Mouse (Mus musculus) kidney, embryonic 14.5 days (tissue): ENCODE measurements around the gene Mfsd12. TPM values are rescaled to one million over a fixed set of nuclear protein-coding genes. Genes with fewer than 3 reads are reported as not detected.

ENCODE experiments used
- ATAC-seq: fragments of 200-750 bp; cut with Nextera tagmentation; 2 replicates; pipeline ENCODE4 v1.8.0; 2017; ENCODE audit warnings: moderate number of reproducible peaks, mild to moderate bottlenecking, moderate TSS enrichment, moderate library complexity; ENCODE audit not compliant: low FRiP score, low TSS enrichment
- H3K27ac ChIP-seq: fragments of 300-500 bp; sonication (generic); 2 replicates; pipeline ENCODE4 v1.5.1; 2014; ENCODE audit warnings: low read depth, mild to moderate bottlenecking, low read length, moderate library complexity, mixed read lengths
- H3K27me3 ChIP-seq: fragments of 300-500 bp; sonication (generic); 2 replicates; pipeline ENCODE4 v1.6.1; 2014; ENCODE audit warnings: mild to moderate bottlenecking, low read length; ENCODE audit not compliant: control insufficient read depth, insufficient read depth
- H3K36me3 ChIP-seq: fragments of 300-500 bp; sonication (generic); 2 replicates; pipeline ENCODE4 v1.6.1; 2014; ENCODE audit warnings: low read length, mixed read lengths; ENCODE audit not compliant: control insufficient read depth, insufficient read depth
- H3K4me1 ChIP-seq: fragments of 300-500 bp; sonication (generic); 2 replicates; pipeline ENCODE4 v1.6.1; 2014; ENCODE audit warnings: low read length, mixed read lengths; ENCODE audit not compliant: control insufficient read depth, insufficient read depth
- H3K4me2 ChIP-seq: fragments of 300-500 bp; sonication (generic); replicated peaks from 2 replicates; pipeline ENCODE4 v1.6.1; 2014; ENCODE audit warnings: low read depth, mild to moderate bottlenecking, low read length
- H3K4me3 ChIP-seq: fragments of 300-500 bp; sonication (generic); 2 replicates; pipeline ENCODE4 v1.5.1; 2014; ENCODE audit warnings: mild to moderate bottlenecking, low read length
- H3K9ac ChIP-seq: fragments of 300-500 bp; sonication (generic); 2 replicates; pipeline ENCODE4 v1.6.1; 2014; ENCODE audit warnings: low read depth, mild to moderate bottlenecking, low read length, moderate library complexity
- H3K9me3 ChIP-seq: fragments of 300-500 bp; sonication (generic); 2 replicates; pipeline ENCODE4 v1.6.1; 2016; ENCODE audit warnings: low read length; ENCODE audit not compliant: control insufficient read depth
- WGBS: fragments of 180-500 bp; shearing (Covaris S2); extraction: QIAGEN DNeasy Blood & Tissue Kit; methylation state at CpG from one replicate; pipeline ENCODE4 v1.1.7; 2014; 5-methylcytosine and 5-hydroxymethylcytosine counted together
- polyA plus RNA-seq: library from polyadenylated mRNA; unstranded; fragments of >200 nt; fragmentation: Nextera tagmentation; extraction: Ambion mirVana; gene quantifications from 2 replicates; pipeline ENCODE4 v1.2.1, GENCODE M21; 2014

Gene Mfsd12
- polyA plus RNA-seq, 1 experiment from 2014 or later: 4.1 TPM

- 94% methylated on average over 6 of the region's 6 CpGs for WGBS
- H3K9me3 ChIP-seq: no peaks in the 10 kb centered on the region
- no peak overlapping the region for H3K4me2 ChIP-seq
- peaks cover 12% of the 10 kb centered on the region for H3K4me1 ChIP-seq
- H3K9ac ChIP-seq: no peak overlapping the region
- ATAC-seq: no peak
- no peak overlapping the region for H3K4me3 ChIP-seq
- peaks cover 8% of the 10 kb centered on the region; the same call in 1 of the 2 replicates for H3K36me3 ChIP-seq
- H3K27me3 ChIP-seq: no peaks in the 10 kb centered on the region
- H3K27ac ChIP-seq: no peak overlapping the region
Measured at GRCm38 (mm10) chr10:81379809-81380378, 22.6 kb downstream of the Mfsd12 start.

- Histone ChIP-seq H3K9me3 (no peaks in the 10 kb centered on the region), H3K36me3 (peaks cover 13% of the 10 kb centered on the region), H3K27me3 (no peaks in the 10 kb centered on the region), H3K4me1 (peaks cover 13% of the 10 kb centered on the region), H3K9ac (no peak overlapping the region), H3K4me2 (no peak overlapping the region), H3K27ac (0 out of 2 replicates have a peak overlapping the region, but pooled peaks have one; percentile 9), H3K4me3 (no peak overlapping the region)
- no peak for ATAC-seq
- 80% methylated on average over 5 of the region's 5 CpGs for WGBS
Measured at GRCm38 (mm10) chr10:81382039-81382438, 24.7 kb downstream of the Mfsd12 start.

- H3K4me3 ChIP-seq: peak within 1 kb of the TSS; percentile 98
- H3K4me1 ChIP-seq: peaks cover 9% of the 10 kb centered on the region
- H3K27ac ChIP-seq: peak within 1 kb of the TSS; percentile 82
- H3K9ac ChIP-seq: peak within 1 kb of the TSS; percentile 83
- WGBS: 4% methylated on average over 52 of the region's 54 CpGs
- peaks cover 30% of the 10 kb centered on the region for H3K36me3 ChIP-seq
- no peaks in the 10 kb centered on the region for H3K9me3 ChIP-seq
- peak within 1 kb of the TSS; percentile 69 for H3K4me2 ChIP-seq
- ATAC-seq: peak; percentile 93
- no peaks in the 10 kb centered on the region for H3K27me3 ChIP-seq
Measured at GRCm38 (mm10) chr10:81383802-81384604, 26.7 kb downstream of the Mfsd12 start, which contains the start of the genes Dohh and Gm48551. Dohh (plus strand) TSS chr10:81384428. Gm48551 (plus strand) TSS chr10:81384466.

- Histone ChIP-seq H3K4me1 (peaks cover 13% of the 10 kb centered on the region), H3K9ac (peak overlapping the region; percentile 83), H3K36me3 (peaks cover 30% of the 10 kb centered on the region), H3K9me3 (no peaks in the 10 kb centered on the region), H3K4me2 (peak overlapping the region; percentile 69), H3K27ac (peak overlapping the region; percentile 82), H3K4me3 (peak overlapping the region; percentile 98), H3K27me3 (no peaks in the 10 kb centered on the region)
- under 1% methylated on average over 19 of the region's 19 CpGs for WGBS
- peak; percentile 13; the same call in 1 of the 2 replicates for ATAC-seq
Measured at GRCm38 (mm10) chr10:81384605-81384982, 27.3 kb downstream of the Mfsd12 start.

- no peak for ATAC-seq
- Histone ChIP-seq H3K27me3 (no peaks in the 10 kb centered on the region), H3K4me3 (peak overlapping the region; percentile 98; the same call in 1 of the 2 replicates), H3K9me3 (no peaks in the 10 kb centered on the region), H3K4me1 (peaks cover 14% of the 10 kb centered on the region), H3K36me3 (peaks cover 30% of the 10 kb centered on the region), H3K9ac (no peak overlapping the region), H3K4me2 (peak overlapping the region; percentile 69), H3K27ac (no peak overlapping the region)
- WGBS: 83% methylated on average over 22 of the region's 22 CpGs
Measured at GRCm38 (mm10) chr10:81385603-81386306, 28.5 kb downstream of the Mfsd12 start.

GRCm38 (mm10) chr10:81387716-81388115 is 30.4 kb downstream of the Mfsd12 start:
- 95% methylated on average over 20 of the region's 20 CpGs for WGBS
- Histone ChIP-seq H3K36me3 (peaks cover 32% of the 10 kb centered on the region), H3K4me1 (peaks cover 15% of the 10 kb centered on the region)

GRCm38 (mm10) chr10:81388505-81389055 is 31.3 kb downstream of the Mfsd12 start, which contains the start of gene Gm48552:
Gm48552 (plus strand) TSS chr10:81389005.
- Histone ChIP-seq H3K36me3 (peaks cover 32% of the 10 kb centered on the region), H3K4me1 (peaks cover 24% of the 10 kb centered on the region), H3K4me2 (no peak within 1 kb of the TSS), H3K4me3 (no peak within 1 kb of the TSS), H3K9me3 (no peaks in the 10 kb centered on the region), H3K27me3 (no peaks in the 10 kb centered on the region), H3K9ac (no peak within 1 kb of the TSS), H3K27ac (no peak within 1 kb of the TSS)
- 76% methylated on average over 5 of the region's 5 CpGs for WGBS
- no peak for ATAC-seq

More at GRCm38 (mm10) chr10:81387716-81388115, 30.4 kb downstream of the Mfsd12 start:
- no peaks in the 10 kb centered on the region for H3K27me3 ChIP-seq
- no peak overlapping the region for H3K27ac ChIP-seq
- H3K4me2 ChIP-seq: no peak overlapping the region
- no peaks in the 10 kb centered on the region for H3K9me3 ChIP-seq
- no peak overlapping the region for H3K4me3 ChIP-seq
- no peak for ATAC-seq
- no peak overlapping the region for H3K9ac ChIP-seq

GRCm38 (mm10) chr10:81389373-81389772 is 32.1 kb downstream of the Mfsd12 start:
- Histone ChIP-seq H3K4me3 (no peak overlapping the region), H3K36me3 (peaks cover 32% of the 10 kb centered on the region), H3K9me3 (no peaks in the 10 kb centered on the region), H3K27ac (no peak overlapping the region), H3K4me1 (peaks cover 27% of the 10 kb centered on the region), H3K9ac (no peak overlapping the region), H3K4me2 (no peak overlapping the region), H3K27me3 (no peaks in the 10 kb centered on the region)
- no peak for ATAC-seq
- WGBS: 46% methylated on average over 3 of the region's 3 CpGs
